Mouse (Mus musculus): ENCODE results near the gene Aven. TPM values are rescaled to one million over a fixed set of nuclear protein-coding genes. Genes with fewer than 3 reads are reported as not detected.

Aven gene
- polyA plus RNA-seq, 1 experiment from 2014 or later, result 3.2 TPM

DNA sequence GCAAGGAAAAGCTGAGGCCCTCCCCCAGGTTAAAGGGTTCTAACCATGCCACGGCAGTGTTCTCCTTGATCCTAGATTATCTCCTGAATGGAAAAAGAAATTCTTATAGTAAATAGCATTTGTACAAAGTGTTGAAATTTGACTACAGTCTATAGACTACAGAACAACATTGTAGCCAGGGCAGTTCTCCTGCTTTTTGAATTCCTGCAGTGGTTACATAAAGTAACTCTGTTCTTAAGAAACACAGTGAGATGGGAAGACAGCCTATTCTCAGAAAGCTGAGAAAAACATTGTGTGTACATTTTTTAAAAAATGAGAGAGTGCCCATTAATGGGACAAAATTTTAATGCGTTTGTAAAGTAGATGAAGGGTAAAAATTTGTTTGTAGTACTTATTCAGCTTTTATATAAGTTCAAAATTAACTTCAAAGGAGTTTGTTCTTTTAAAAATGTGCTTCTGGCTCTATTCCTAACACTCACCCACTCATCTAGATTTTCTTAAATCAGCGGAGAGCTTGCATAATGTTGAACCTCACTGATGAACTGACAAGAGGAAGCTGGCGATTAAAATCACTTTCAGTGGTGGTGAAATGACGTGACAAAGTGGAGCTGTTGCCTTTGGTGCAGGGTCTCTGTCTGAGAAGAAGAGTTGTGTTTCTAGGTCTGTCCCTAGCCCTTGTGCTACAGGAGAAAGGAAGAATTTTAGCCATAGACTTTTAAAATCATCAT, 17.6 kb upstream of the Aven start:
- no peak overlapping the region for H3K4me3 ChIP-seq (ENCODE audit: low read depth, low read length)
- no peaks in the 10 kb centered on the region for H3K4me1 ChIP-seq (ENCODE audit: insufficient read depth)
- H3K9me3 ChIP-seq (ENCODE audit: low read length), result no peaks in the 10 kb centered on the region
- no peak for TF ChIP-seq CTCF (IDR thresholded peaks at IDR 0.05; ENCODE audit: low read depth)
- TF ChIP-seq EP300 (IDR thresholded peaks at IDR 0.05; ENCODE audit: low read depth), result no peak
- H3K27me3 ChIP-seq (ENCODE audit: insufficient read depth, low read length), result no peaks in the 10 kb centered on the region
- no peaks in the 10 kb centered on the region; the same call in 1 of the 2 replicates for H3K36me3 ChIP-seq (replicated peaks; ENCODE audit: insufficient read depth, low read length)
- H3K4me2 ChIP-seq (ENCODE audit: low read depth, low read length), result no peak overlapping the region
- no peak overlapping the region for H3K27ac ChIP-seq (ENCODE audit: low read depth)
- WGBS (ENCODE audit: insufficient replicate concordance), result 60% methylated on average over 5 of the region's 5 CpGs
- DNase-seq (no peak), ATAC-seq (no peak)
- H3K9ac ChIP-seq (replicated peaks), result no peak overlapping the region

DNA sequence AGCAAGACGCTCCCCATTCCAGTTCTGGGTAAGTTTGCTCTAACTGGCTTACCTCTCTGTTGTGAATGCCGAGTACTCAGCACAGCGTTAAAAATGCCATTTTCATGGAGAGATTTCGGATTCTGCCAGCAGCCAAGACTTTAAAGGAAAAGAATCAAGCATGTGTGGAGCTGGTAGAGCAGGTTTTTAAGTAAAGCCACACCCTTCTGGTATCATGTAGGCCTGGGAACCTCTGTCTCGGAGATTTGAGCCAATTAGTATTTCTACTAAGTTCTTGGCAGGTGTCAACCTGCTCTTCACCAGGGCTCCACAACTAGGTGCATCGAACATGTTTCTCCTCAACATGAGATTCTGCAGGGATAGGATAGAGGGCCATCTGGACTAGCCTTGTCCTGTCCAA, 16.2 kb upstream of the Aven start:
- no peak for ATAC-seq

DNA sequence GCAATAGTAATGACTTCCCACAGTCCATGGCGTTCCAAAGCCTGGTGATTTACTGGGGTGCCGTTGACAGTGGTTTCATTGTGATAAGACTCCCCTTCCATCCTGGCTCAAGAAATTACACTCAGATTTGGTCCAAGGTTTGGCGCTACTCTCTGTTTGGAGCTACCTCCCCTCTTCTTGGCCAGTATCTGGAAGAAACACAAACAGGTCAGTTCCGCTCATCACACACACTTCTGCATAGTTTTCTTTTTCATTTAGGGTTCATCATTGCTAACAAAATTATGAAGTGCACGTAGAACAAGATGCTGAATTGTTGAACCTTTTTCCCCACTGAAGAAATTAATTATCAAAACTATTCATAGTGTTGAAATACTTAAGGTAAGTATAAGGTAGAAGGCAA, 12.1 kb upstream of the Aven start, which contains the start of gene Chrm5:
Gene Chrm5 (minus strand): TSS at position 101 of the 400 bp plus-strand sequence.
- Histone ChIP-seq H3K4me2 (ENCODE audit: low read depth, low read length) (no peak within 1 kb of the TSS), H3K4me1 (ENCODE audit: insufficient read depth) (no peaks in the 10 kb centered on the region), H3K27ac (ENCODE audit: low read depth) (no peak within 1 kb of the TSS), H3K9me3 (ENCODE audit: low read length) (no peaks in the 10 kb centered on the region), H3K4me3 (ENCODE audit: low read depth, low read length) (no peak within 1 kb of the TSS), H3K27me3 (ENCODE audit: insufficient read depth, low read length) (no peaks in the 10 kb centered on the region), H3K9ac (replicated peaks) (no peak within 1 kb of the TSS), H3K36me3 (replicated peaks; ENCODE audit: insufficient read depth, low read length) (no peaks in the 10 kb centered on the region)
- ATAC-seq (no peak), DNase-seq (no peak)
- TF ChIP-seq CTCF (IDR thresholded peaks at IDR 0.05; ENCODE audit: low read depth) (no peak), EP300 (IDR thresholded peaks at IDR 0.05; ENCODE audit: low read depth) (no peak)
- WGBS (ENCODE audit: insufficient replicate concordance), result 80% methylated on average over 5 of the region's 5 CpGs

More for the DNA sequence above, 16.2 kb upstream of the Aven start:
- TF ChIP-seq EP300 (IDR thresholded peaks at IDR 0.05; ENCODE audit: low read depth), result no peak
- TF ChIP-seq CTCF (IDR thresholded peaks at IDR 0.05; ENCODE audit: low read depth), result no peak
- H3K9me3 ChIP-seq (ENCODE audit: low read length), result no peaks in the 10 kb centered on the region
- H3K36me3 ChIP-seq (replicated peaks; ENCODE audit: insufficient read depth, low read length), result no peaks in the 10 kb centered on the region
- DNase-seq, result no peak
- H3K4me2 ChIP-seq (ENCODE audit: low read depth, low read length), result no peak overlapping the region
- WGBS (ENCODE audit: insufficient replicate concordance), result 72% methylated on average over 6 of the region's 6 CpGs
- no peak overlapping the region for H3K9ac ChIP-seq (replicated peaks)
- no peaks in the 10 kb centered on the region for H3K4me1 ChIP-seq (ENCODE audit: insufficient read depth)
- no peak overlapping the region for H3K27ac ChIP-seq (ENCODE audit: low read depth)
- H3K27me3 ChIP-seq (ENCODE audit: insufficient read depth, low read length), result no peaks in the 10 kb centered on the region
- H3K4me3 ChIP-seq (ENCODE audit: low read depth, low read length), result no peak overlapping the region

DNA sequence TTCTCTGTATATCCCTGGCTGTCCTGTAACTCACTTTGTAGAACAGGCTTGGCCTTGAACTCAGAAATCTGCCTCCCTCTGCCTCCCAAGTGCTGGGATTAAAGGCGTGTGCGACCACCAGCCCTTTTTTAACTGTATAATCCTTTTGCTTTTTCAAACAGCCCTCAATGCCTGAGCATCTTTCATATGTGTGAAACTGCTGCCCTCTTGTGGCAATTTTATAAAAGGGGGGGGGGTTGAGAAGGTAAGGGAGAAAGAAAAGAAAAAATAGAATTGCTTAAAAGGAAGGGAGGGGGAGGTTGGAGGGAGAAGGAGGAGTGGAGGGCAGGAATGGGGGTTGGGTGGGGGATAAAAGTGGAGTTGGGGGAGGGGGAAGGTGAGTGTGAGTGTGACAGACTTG, 11.2 kb upstream of the Aven start:
- Histone ChIP-seq H3K4me3 (ENCODE audit: low read depth, low read length) (no peak overlapping the region), H3K4me1 (ENCODE audit: insufficient read depth) (no peaks in the 10 kb centered on the region), H3K27me3 (ENCODE audit: insufficient read depth, low read length) (no peaks in the 10 kb centered on the region), H3K36me3 (replicated peaks; ENCODE audit: insufficient read depth, low read length) (no peaks in the 10 kb centered on the region), H3K4me2 (ENCODE audit: low read depth, low read length) (no peak overlapping the region), H3K9ac (replicated peaks) (no peak overlapping the region), H3K9me3 (ENCODE audit: low read length) (no peaks in the 10 kb centered on the region), H3K27ac (ENCODE audit: low read depth) (no peak overlapping the region)
- no peak for TF ChIP-seq EP300 (IDR thresholded peaks at IDR 0.05; ENCODE audit: low read depth)
- TF ChIP-seq CTCF (IDR thresholded peaks at IDR 0.05; ENCODE audit: low read depth), result peak; percentile 67
- ATAC-seq (no peak), DNase-seq (peak; percentile 36)
- WGBS (ENCODE audit: insufficient replicate concordance), result 2% methylated on average over 2 of the region's 2 CpGs

DNA sequence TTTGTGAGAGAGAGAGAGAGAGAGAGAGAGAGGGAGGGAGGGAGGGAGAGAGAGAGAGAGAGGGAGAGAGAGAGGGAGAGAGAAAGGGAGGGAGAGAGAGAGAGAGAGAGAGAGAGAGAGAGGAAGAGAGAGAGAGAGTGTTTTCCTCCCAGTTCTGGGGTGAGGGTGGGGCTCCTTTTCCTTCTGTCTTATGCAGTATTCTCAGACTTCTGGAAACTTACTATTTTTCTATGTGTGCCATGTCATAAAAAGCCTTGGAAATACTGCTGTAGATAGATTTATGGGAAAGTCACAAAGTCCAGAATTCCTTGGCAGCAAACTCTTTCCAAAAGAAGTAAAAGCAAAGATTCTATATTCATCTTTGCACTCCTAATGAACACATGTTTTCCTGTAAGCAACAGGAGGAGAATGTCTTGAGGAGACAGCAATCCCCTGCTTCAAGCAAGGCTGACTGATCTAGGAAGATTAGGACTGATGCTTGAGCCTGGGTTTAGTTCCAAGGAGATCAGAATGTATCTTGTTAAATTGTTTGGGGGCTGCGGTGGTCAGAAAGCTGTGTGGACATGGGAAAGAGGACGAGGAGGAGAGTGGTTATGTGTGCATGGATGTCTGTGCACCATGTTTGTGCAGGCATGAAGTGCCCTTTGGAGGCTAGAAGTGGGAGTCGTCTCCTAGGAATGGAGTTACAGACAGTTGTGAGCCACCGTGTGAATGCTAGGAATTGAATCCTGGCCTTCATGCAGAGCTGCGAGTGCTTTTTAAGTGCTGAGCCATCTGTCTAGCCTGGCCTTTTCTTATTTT, 10.0 kb upstream of the Aven start:
- H3K27ac ChIP-seq (ENCODE audit: low read depth), result no peak overlapping the region
- no peak for ATAC-seq
- whole genome bisulfite sequencing (ENCODE audit: insufficient replicate concordance), result 73% methylated on average over 5 of the region's 5 CpGs

DNA sequence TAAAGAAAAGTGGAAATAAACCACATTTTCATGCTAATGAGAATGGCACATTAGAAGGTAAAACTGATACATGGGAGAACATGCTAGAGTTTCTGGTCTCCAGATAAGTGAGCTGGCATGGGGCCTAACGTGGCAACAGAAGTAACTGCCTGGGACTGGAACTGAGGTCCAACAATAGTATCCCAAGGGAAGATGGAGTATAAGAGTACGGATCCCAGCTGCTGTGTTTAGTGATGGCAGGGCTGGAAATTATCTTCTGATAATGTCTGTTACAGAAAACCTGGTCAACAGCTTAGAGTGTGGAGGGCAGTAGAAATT, 9.5 kb upstream of the Aven start:
- Histone ChIP-seq H3K36me3 (replicated peaks; ENCODE audit: insufficient read depth, low read length) (no peaks in the 10 kb centered on the region), H3K4me3 (ENCODE audit: low read depth, low read length) (no peak overlapping the region), H3K27ac (ENCODE audit: low read depth) (no peak overlapping the region), H3K27me3 (ENCODE audit: insufficient read depth, low read length) (no peaks in the 10 kb centered on the region), H3K9me3 (ENCODE audit: low read length) (no peaks in the 10 kb centered on the region), H3K4me1 (ENCODE audit: insufficient read depth) (no peaks in the 10 kb centered on the region), H3K4me2 (ENCODE audit: low read depth, low read length) (no peak overlapping the region), H3K9ac (replicated peaks) (no peak overlapping the region)
- 60% methylated on average over 2 of the region's 2 CpGs for WGBS (ENCODE audit: insufficient replicate concordance)
- DNase-seq (no peak), ATAC-seq (no peak)
- TF ChIP-seq CTCF (IDR thresholded peaks at IDR 0.05; ENCODE audit: low read depth), result no peak
- TF ChIP-seq EP300 (IDR thresholded peaks at IDR 0.05; ENCODE audit: low read depth), result no peak

More for the DNA sequence above, 10.0 kb upstream of the Aven start:
- H3K27me3 ChIP-seq (ENCODE audit: insufficient read depth, low read length), result no peaks in the 10 kb centered on the region
- no peaks in the 10 kb centered on the region for H3K36me3 ChIP-seq (replicated peaks; ENCODE audit: insufficient read depth, low read length)
- H3K4me2 ChIP-seq (ENCODE audit: low read depth, low read length), result no peak overlapping the region
- no peak overlapping the region for H3K9ac ChIP-seq (replicated peaks)
- no peaks in the 10 kb centered on the region for H3K4me1 ChIP-seq (ENCODE audit: insufficient read depth)
- no peaks in the 10 kb centered on the region for H3K9me3 ChIP-seq (ENCODE audit: low read length)
- no peak for DNase-seq
- TF ChIP-seq EP300 (IDR thresholded peaks at IDR 0.05; ENCODE audit: low read depth), result no peak
- no peak for TF ChIP-seq CTCF (IDR thresholded peaks at IDR 0.05; ENCODE audit: low read depth)
- no peak overlapping the region for H3K4me3 ChIP-seq (ENCODE audit: low read depth, low read length)

Measured in liver, postnatal 0 days (tissue).